Mouse (Mus musculus) midbrain, embryonic 10.5 days (tissue): ENCODE measurements at regions not wholly inside any gene's neighbourhood (a gene's known extent, or its start where the extent isn't known, plus 50 kb on each side); places are given as distances from the start of the nearest gene placed in this dataset.

Experiments used
- DNase-seq: peaks from one replicate; pipeline ENCODE4 v3.0.0-alpha.2; 2017; ENCODE audit warnings: low spot score
- H3K27ac ChIP-seq: fragments of 300-500 bp; sonication (generic); replicated peaks from 2 replicates; pipeline ENCODE4 v1.5.1; 2016; ENCODE audit warnings: mild to moderate bottlenecking
- H3K27me3 ChIP-seq: fragments of 300-500 bp; sonication (generic); 2 replicates; pipeline ENCODE4 v1.6.1; 2016; ENCODE audit warnings: low read depth, mild to moderate bottlenecking; ENCODE audit not compliant: poor library complexity, severe bottlenecking
- H3K36me3 ChIP-seq: fragments of 300-500 bp; sonication (generic); 2 replicates; pipeline ENCODE4 v1.6.1; 2016; ENCODE audit warnings: mild to moderate bottlenecking, moderate library complexity
- H3K4me1 ChIP-seq: fragments of 300-500 bp; sonication (generic); 2 replicates; pipeline ENCODE4 v1.6.1; 2016
- H3K4me3 ChIP-seq: fragments of 300-500 bp; sonication (generic); 2 replicates; pipeline ENCODE4 v1.5.1; 2016; ENCODE audit warnings: mild to moderate bottlenecking, moderate library complexity
- H3K9me3 ChIP-seq: fragments of 300-500 bp; sonication (generic); replicated peaks from 2 replicates; pipeline ENCODE4 v1.6.1; 2016; ENCODE audit warnings: mild to moderate bottlenecking
- WGBS: fragments of 180-500 bp; shearing (Covaris S2); methylation state at CpG from one replicate; pipeline ENCODE4 v1.1.7; 2016; 5-methylcytosine and 5-hydroxymethylcytosine counted together

DNA sequence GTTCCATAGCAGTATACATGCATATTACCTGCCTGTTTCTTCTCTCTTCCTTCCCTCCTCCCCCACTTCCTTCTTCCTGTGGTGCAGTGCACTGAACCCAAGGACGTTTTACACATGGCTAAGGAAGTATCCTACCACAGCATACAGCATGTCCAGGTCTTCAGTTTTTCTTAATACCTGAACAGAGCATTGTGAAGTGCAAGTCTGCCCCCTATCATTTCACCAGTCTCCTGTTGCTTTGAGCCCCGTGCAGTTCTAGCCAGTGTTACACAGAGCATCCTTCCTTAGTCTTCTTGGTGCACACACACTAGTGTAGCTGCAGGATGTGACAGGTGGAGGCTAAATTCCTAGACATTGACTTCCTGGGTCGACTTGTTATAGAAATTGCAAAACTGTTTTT lies 53.7 kb upstream of the Foxb1 start:
- Histone ChIP-seq H3K4me3 (no peak overlapping the region), H3K36me3 (no peaks in the 10 kb centered on the region), H3K27me3 (no peaks in the 10 kb centered on the region), H3K4me1 (no peaks in the 10 kb centered on the region), H3K9me3 (peaks cover 6% of the 10 kb centered on the region; the same call in 1 of the 2 replicates), H3K27ac (no peak overlapping the region)
- 74% methylated on average over 3 of the region's 3 CpGs for WGBS
- no peak for DNase-seq

- Histone ChIP-seq H3K4me1 (no peaks in the 10 kb centered on the region), H3K4me3 (no peak overlapping the region), H3K36me3 (no peaks in the 10 kb centered on the region), H3K27me3 (no peaks in the 10 kb centered on the region), H3K9me3 (no peaks in the 10 kb centered on the region), H3K27ac (no peak overlapping the region)
- 87% methylated on average over 9 of the region's 9 CpGs for WGBS
- no peak for DNase-seq
Measured at GRCm38 (mm10) chr9:69823179-69823966, 62.6 kb upstream of the Foxb1 start.

DNA sequence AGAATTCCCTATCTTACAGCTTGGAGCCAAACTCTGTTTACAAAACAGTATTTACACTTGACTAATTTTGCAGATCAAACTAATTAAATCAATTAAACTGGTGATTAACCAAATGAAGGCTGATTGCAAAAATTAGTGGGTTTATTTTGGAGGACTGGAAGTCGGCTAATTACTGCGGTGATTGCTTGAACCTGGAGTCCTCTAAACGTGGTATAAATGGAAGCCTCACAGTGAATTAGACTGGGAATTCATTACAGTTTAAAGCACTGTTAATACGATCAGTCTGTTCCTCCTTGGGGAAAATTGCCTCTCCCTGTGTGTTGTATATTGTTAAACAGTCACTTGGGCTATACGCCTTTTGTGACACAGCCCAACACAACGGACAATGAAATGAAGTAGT lies 67.7 kb upstream of the Foxb1 start:
- WGBS: 83% methylated on average over 6 of the region's 6 CpGs
- Histone ChIP-seq H3K27me3 (no peaks in the 10 kb centered on the region), H3K27ac (no peak overlapping the region), H3K9me3 (no peaks in the 10 kb centered on the region), H3K4me3 (no peak overlapping the region), H3K36me3 (no peaks in the 10 kb centered on the region), H3K4me1 (no peaks in the 10 kb centered on the region)
- no peak for DNase-seq

- H3K27me3 ChIP-seq: no peaks in the 10 kb centered on the region
- H3K9me3 ChIP-seq: no peaks in the 10 kb centered on the region
- 84% methylated on average over 4 of the region's 4 CpGs for WGBS
- DNase-seq: no peak
- no peaks in the 10 kb centered on the region for H3K36me3 ChIP-seq
- H3K4me1 ChIP-seq: 0 out of 2 replicates have a peak, but pooled peaks cover 4% of the 10 kb centered on the region
- H3K27ac ChIP-seq: no peak overlapping the region
- no peak overlapping the region for H3K4me3 ChIP-seq
Measured at GRCm38 (mm10) chr9:69835396-69835795, 74.7 kb upstream of the Foxb1 start.

DNA sequence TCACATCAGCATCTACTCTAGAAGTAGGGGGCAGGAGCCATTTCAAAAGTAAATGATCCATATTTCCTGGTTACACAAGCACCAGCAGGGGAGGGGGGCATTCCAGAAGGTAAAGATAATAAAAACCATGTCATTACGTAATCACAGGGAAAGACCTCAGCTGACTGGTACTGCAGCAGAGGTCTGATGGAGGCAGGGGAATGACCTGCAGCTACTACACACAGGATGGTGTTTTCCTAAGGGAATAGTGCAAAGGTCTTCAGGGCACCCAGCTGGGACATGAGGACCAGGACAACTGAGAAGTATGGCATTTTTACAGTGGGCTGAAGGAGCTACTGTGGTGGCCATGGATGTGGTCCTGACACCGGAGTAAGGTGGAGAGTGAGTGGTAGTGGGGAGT lies 78.5 kb upstream of the Foxb1 start:
- no peak for DNase-seq
- Histone ChIP-seq H3K9me3 (no peaks in the 10 kb centered on the region), H3K4me1 (0 out of 2 replicates have a peak, but pooled peaks cover 4% of the 10 kb centered on the region), H3K4me3 (no peak overlapping the region), H3K27ac (no peak overlapping the region), H3K27me3 (no peaks in the 10 kb centered on the region), H3K36me3 (no peaks in the 10 kb centered on the region)
- 90% methylated on average over 2 of the region's 2 CpGs for WGBS

DNA sequence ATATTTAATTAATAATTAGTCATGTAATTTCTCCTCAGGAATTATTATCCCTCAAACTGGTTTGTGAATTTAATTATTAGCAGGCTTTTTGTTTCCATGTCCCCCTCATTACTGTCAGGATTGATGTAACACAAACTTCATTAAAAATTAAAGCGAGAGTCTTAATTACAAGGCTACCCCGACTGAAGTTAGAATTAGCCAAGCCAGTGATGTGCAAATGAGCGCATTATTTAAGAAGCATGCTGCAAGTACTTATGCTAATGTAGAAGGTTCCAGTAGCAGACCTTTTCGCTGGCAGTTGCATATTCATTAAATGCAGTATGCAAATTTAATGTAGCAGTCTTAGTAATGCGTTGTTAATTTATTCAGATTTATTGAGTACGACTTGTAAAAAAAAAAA lies 84.0 kb upstream of the Foxb1 start:
- no peak overlapping the region for H3K27ac ChIP-seq
- H3K9me3 ChIP-seq: 0 out of 2 replicates have a peak, but pooled peaks cover 8% of the 10 kb centered on the region
- no peaks in the 10 kb centered on the region for H3K36me3 ChIP-seq
- no peak overlapping the region for H3K4me3 ChIP-seq
- 72% methylated on average over 6 of the region's 6 CpGs for WGBS
- H3K27me3 ChIP-seq: no peaks in the 10 kb centered on the region
- DNase-seq: no peak
- H3K4me1 ChIP-seq: 0 out of 2 replicates have a peak, but pooled peaks cover 4% of the 10 kb centered on the region

GRCm38 (mm10) chr9:69845210-69845609 lies 84.5 kb upstream of the Foxb1 start:
- Histone ChIP-seq H3K4me1 (no peaks in the 10 kb centered on the region), H3K27me3 (no peaks in the 10 kb centered on the region), H3K9me3 (0 out of 2 replicates have a peak, but pooled peaks cover 8% of the 10 kb centered on the region), H3K36me3 (no peaks in the 10 kb centered on the region), H3K27ac (no peak overlapping the region), H3K4me3 (no peak overlapping the region)
- WGBS: 71% methylated on average over 9 of the region's 9 CpGs
- DNase-seq: no peak

- H3K27me3 ChIP-seq: no peaks in the 10 kb centered on the region
Measured at GRCm38 (mm10) chr9:69856621-69857020, 95.9 kb upstream of the Foxb1 start.

DNA sequence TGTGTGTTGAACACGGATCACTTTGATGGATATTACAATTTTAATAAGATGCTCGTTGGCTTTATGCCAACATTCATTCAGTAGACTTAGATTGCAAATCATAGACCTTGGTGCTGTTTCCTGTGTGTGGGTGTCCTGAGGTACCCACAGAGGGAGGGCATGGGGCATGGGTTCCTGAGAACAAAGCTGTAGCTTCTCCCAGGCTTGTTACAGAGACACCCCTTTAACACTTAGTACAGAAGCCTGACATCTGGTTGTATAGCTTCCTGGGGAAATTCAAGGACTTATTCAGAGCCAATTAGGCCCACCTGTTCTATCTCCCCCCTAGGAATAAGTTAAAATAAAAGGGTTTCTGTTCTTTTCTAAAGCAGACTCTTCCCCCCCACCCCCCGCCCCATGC lies 97.9 kb upstream of the Foxb1 start:
- no peak overlapping the region for H3K4me3 ChIP-seq
- no peak overlapping the region for H3K27ac ChIP-seq
- WGBS: 94% methylated on average over 3 of the region's 3 CpGs
- H3K9me3 ChIP-seq: no peaks in the 10 kb centered on the region
- no peaks in the 10 kb centered on the region for H3K27me3 ChIP-seq
- H3K4me1 ChIP-seq: no peaks in the 10 kb centered on the region
- DNase-seq: no peak
- no peaks in the 10 kb centered on the region for H3K36me3 ChIP-seq

More at GRCm38 (mm10) chr9:69856621-69857020, 95.9 kb upstream of the Foxb1 start:
- H3K36me3 ChIP-seq: no peaks in the 10 kb centered on the region
- no peak for DNase-seq
- H3K9me3 ChIP-seq: no peaks in the 10 kb centered on the region
- H3K27ac ChIP-seq: no peak overlapping the region
- 91% methylated on average over 7 of the region's 7 CpGs for WGBS
- H3K4me3 ChIP-seq: no peak overlapping the region
- H3K4me1 ChIP-seq: no peaks in the 10 kb centered on the region

DNA sequence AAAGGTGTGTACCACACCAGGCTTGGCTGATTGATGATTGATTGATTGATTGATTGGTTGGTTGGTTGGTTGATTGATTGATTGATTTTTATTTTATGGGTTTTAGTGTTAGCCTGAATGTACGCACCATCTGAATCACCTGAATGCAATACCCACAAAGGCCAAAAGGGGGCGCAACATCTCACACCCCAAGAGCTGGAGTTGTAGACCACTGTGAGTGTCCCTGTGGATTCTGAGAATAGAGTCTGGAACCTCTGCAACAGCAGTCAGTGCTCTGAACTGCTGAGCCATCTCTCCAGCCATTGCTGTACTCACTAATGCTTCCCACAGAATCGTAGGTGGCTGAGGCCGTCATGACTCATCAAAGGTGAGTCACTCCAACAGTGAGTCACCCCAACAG lies 109.4 kb upstream of the Foxb1 start:
- Histone ChIP-seq H3K9me3 (no peaks in the 10 kb centered on the region), H3K4me1 (peaks cover 31% of the 10 kb centered on the region), H3K27ac (no peak overlapping the region), H3K4me3 (no peak overlapping the region), H3K36me3 (no peaks in the 10 kb centered on the region), H3K27me3 (no peaks in the 10 kb centered on the region)
- WGBS: 88% methylated on average over 4 of the region's 4 CpGs
- DNase-seq: no peak

GRCm38 (mm10) chr9:69886351-69886750 lies 102.9 kb upstream of the Bnip2 start:
- Histone ChIP-seq H3K4me3 (no peak overlapping the region), H3K27me3 (no peaks in the 10 kb centered on the region), H3K27ac (no peak overlapping the region), H3K9me3 (no peaks in the 10 kb centered on the region), H3K36me3 (no peaks in the 10 kb centered on the region), H3K4me1 (0 out of 2 replicates have a peak, but pooled peaks cover 2% of the 10 kb centered on the region)
- no peak for DNase-seq
- WGBS: 85% methylated on average over 5 of the region's 5 CpGs

DNA sequence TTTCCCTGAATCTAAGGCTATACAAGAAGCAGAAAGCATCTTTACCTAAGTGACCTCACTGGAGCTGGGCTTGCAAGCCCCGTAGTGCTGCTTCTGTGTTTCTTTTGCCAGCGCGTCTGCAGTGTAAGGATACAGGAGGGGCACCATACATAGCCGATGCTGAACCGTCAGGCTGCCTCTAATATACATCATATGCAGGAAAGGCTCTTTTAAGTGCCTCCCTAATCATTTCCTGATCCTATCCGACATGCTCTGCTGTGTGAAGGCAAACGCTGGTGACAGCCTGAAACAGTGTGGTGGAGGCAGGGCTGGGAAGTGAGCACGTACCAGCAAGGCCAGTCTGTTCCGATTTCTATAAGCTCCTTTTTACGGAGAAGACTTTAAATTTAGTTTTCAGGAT lies 91.2 kb upstream of the Bnip2 start:
- Histone ChIP-seq H3K36me3 (no peaks in the 10 kb centered on the region), H3K4me3 (no peak overlapping the region), H3K4me1 (peaks cover 16% of the 10 kb centered on the region), H3K9me3 (no peaks in the 10 kb centered on the region), H3K27me3 (peaks cover 14% of the 10 kb centered on the region; the same call in 1 of the 2 replicates), H3K27ac (no peak overlapping the region)
- no peak for DNase-seq
- 77% methylated on average over 10 of the region's 10 CpGs for WGBS

GRCm38 (mm10) chr9:69899371-69899770 lies 89.9 kb upstream of the Bnip2 start:
- Histone ChIP-seq H3K4me1 (peaks cover 16% of the 10 kb centered on the region), H3K9me3 (no peaks in the 10 kb centered on the region), H3K36me3 (no peaks in the 10 kb centered on the region), H3K4me3 (peak overlapping the region; percentile 12; the same call in 1 of the 2 replicates), H3K27me3 (peaks cover 14% of the 10 kb centered on the region; the same call in 1 of the 2 replicates), H3K27ac (no peak overlapping the region)
- peak; percentile 52 for DNase-seq
- 34% methylated on average over 11 of the region's 11 CpGs for WGBS
